Mouse (Mus musculus) stomach, embryonic 15.5 days (tissue): ENCODE measurements at regions not wholly inside any gene's neighbourhood (a gene's known extent, or its start where the extent isn't known, plus 50 kb on each side); places are given as distances from the start of the nearest gene placed in this dataset.

Experiments
- ATAC-seq: fragments of 200-750 bp; cut with Nextera tagmentation; 2 replicates; pipeline ENCODE4 v1.8.0; 2017; ENCODE audit warnings: low read depth, moderate number of reproducible peaks, moderate TSS enrichment; ENCODE audit not compliant: insufficient read depth, low FRiP score
- H3K27ac ChIP-seq: fragments of 300-500 bp; sonication (generic); 2 replicates; pipeline ENCODE4 v1.5.1; 2015; ENCODE audit warnings: mild to moderate bottlenecking, inconsistent platforms
- H3K27me3 ChIP-seq: fragments of 300-500 bp; sonication (generic); replicated peaks from 2 replicates; pipeline ENCODE4 v1.6.1; 2015; ENCODE audit warnings: inconsistent platforms
- H3K36me3 ChIP-seq: fragments of 300-500 bp; sonication (generic); 2 replicates; pipeline ENCODE4 v1.6.1; 2015; ENCODE audit warnings: inconsistent platforms
- H3K4me1 ChIP-seq: fragments of 300-500 bp; sonication (generic); 2 replicates; pipeline ENCODE4 v1.6.1; 2015; ENCODE audit warnings: inconsistent platforms
- H3K4me2 ChIP-seq: fragments of 300-500 bp; sonication (generic); 2 replicates; pipeline ENCODE4 v1.6.1; 2015; ENCODE audit warnings: mild to moderate bottlenecking, inconsistent platforms
- H3K4me3 ChIP-seq: fragments of 300-500 bp; sonication (generic); replicated peaks from 2 replicates; pipeline ENCODE4 v1.5.1; 2015; ENCODE audit warnings: inconsistent platforms
- H3K9ac ChIP-seq: fragments of 300-500 bp; sonication (generic); 2 replicates; pipeline ENCODE4 v1.6.1; 2015; ENCODE audit warnings: inconsistent platforms
- H3K9me3 ChIP-seq: fragments of 300-500 bp; sonication (generic); 2 replicates; pipeline ENCODE4 v1.6.1; 2016; ENCODE audit warnings: inconsistent platforms
- WGBS: fragments of 180-500 bp; shearing (Covaris S2); methylation state at CpG from one replicate; pipeline ENCODE4 v1.1.7; 2015; 5-methylcytosine and 5-hydroxymethylcytosine counted together

- Histone ChIP-seq H3K4me1 (no peaks in the 10 kb centered on the region), H3K4me2 (no peak overlapping the region), H3K36me3 (no peaks in the 10 kb centered on the region), H3K9me3 (no peaks in the 10 kb centered on the region), H3K27ac (no peak overlapping the region), H3K4me3 (no peak overlapping the region), H3K27me3 (no peaks in the 10 kb centered on the region), H3K9ac (no peak overlapping the region)
- no peak for ATAC-seq
- WGBS: 81% methylated on average over 3 of the region's 3 CpGs
Measured at GRCm38 (mm10) chr10:23450647-23450979, 100.0 kb upstream of the Eya4 start.

DNA sequence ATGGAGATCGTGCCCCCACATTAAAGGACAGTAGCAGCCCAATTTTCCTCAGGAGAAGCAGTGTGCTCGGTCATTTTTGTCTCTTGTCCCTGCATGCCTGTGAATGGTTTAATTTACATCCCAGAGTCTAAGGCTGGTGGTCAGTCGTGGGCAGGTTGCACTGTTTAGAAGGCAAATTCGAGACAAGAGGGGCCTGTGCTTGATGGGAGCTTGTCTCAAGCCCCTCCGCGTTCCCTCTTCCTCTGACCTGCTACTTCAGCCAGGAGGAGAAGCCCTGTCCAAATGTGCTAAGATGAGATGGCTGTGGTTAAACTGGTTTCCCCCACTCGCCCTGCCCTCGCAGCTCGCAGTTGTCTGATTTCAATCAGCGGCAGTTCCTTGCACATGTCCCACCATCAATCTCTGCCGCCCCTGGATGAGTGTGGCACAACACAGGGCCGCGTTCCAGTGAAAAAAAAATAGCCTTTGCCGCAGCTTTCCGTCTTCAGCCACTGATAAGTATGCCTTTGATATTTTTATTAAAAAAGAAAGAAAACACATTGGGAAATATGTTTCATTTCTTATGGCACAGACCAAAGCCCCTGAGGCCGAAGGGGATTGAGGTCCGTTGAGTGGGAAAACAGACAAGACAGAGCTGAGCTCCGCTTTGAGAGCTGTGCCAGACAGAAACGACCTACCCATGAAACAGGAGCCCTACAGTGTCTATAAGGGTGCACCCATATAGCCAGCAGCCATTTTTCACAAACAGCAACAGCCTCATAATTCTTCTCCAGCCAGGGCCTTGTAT is 99.5 kb upstream of the Eya4 start:
- WGBS: 54% methylated on average over 19 of the region's 19 CpGs
- ATAC-seq: no peak
- H3K4me2 ChIP-seq: no peak overlapping the region

DNA sequence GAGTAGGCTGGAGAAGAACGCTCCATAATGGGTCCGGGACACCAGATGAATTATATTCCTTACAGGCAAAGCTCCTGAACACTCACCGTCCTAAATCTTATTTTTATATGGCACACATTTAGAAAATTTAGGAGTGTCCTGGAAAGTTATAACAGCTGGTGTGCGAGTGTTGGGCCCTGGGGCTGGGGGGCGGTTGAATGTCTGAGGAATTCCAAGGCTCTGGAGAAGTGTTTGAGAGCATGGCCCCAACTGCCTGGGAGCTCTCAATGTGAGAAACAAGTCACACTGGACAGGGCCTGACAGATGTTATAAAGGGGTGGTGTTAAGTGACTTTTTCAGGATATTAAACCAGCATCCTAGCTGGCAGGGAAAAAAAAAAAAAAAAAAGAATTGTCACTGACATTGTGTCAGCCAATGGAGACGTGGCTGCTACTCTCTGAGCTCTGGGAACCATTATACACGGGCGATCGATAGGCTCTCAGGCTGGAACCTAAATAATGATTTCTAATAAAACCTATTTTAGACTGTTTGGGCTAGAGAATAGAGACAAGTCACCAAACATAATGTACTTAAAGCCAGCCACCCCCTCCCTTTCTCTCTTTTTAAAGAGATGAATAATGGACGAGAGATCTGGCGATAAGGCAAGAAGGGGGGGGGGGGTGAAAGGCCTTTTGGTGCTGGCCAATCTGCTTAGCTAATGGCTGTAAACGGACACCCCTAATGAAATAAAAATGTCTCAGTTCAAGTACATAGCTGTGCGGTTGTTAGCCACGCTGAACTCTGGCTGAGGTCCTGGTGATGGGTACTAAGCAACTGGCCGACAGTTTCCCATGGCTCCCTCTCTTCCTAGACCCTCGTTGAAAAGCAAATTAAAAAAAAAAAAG is 98.6 kb upstream of the Eya4 start:
- H3K36me3 ChIP-seq: no peaks in the 10 kb centered on the region
- WGBS: 57% methylated on average over 16 of the region's 16 CpGs
- H3K27ac ChIP-seq: no peak overlapping the region
- H3K4me3 ChIP-seq: no peak overlapping the region
- no peak overlapping the region for H3K9ac ChIP-seq
- no peak overlapping the region for H3K4me2 ChIP-seq
- H3K27me3 ChIP-seq: no peaks in the 10 kb centered on the region
- H3K9me3 ChIP-seq: no peaks in the 10 kb centered on the region
- no peak for ATAC-seq
- no peaks in the 10 kb centered on the region for H3K4me1 ChIP-seq

More for the DNA sequence above, 99.5 kb upstream of the Eya4 start:
- Histone ChIP-seq H3K9ac (no peak overlapping the region), H3K27ac (no peak overlapping the region), H3K36me3 (no peaks in the 10 kb centered on the region), H3K4me3 (no peak overlapping the region), H3K9me3 (no peaks in the 10 kb centered on the region), H3K4me1 (no peaks in the 10 kb centered on the region), H3K27me3 (no peaks in the 10 kb centered on the region)

DNA sequence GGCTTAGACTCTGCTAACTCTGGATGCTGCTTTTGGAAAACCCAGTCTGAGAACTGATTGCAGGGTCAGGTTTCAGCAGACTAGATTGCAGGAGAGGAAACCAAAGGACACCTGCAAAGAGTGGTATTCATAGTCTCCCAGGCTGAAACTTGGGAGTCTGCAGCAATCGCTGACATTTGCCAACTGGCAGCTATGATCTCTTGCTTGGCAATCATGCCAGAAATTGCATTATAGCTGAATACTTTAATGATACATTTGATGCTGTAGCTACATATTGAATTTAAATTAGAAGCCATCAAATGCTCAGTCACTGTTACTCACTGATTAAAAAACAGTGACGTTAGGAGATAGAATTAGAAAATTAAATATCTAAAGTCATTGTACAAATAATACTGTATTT is 79.8 kb upstream of the Eya4 start:
- Histone ChIP-seq H3K9ac (no peak overlapping the region), H3K27ac (no peak overlapping the region), H3K4me1 (no peaks in the 10 kb centered on the region), H3K4me2 (no peak overlapping the region), H3K4me3 (no peak overlapping the region), H3K36me3 (no peaks in the 10 kb centered on the region), H3K9me3 (no peaks in the 10 kb centered on the region), H3K27me3 (no peaks in the 10 kb centered on the region)
- WGBS: 66% methylated on average over 2 of the region's 2 CpGs
- ATAC-seq: no peak

DNA sequence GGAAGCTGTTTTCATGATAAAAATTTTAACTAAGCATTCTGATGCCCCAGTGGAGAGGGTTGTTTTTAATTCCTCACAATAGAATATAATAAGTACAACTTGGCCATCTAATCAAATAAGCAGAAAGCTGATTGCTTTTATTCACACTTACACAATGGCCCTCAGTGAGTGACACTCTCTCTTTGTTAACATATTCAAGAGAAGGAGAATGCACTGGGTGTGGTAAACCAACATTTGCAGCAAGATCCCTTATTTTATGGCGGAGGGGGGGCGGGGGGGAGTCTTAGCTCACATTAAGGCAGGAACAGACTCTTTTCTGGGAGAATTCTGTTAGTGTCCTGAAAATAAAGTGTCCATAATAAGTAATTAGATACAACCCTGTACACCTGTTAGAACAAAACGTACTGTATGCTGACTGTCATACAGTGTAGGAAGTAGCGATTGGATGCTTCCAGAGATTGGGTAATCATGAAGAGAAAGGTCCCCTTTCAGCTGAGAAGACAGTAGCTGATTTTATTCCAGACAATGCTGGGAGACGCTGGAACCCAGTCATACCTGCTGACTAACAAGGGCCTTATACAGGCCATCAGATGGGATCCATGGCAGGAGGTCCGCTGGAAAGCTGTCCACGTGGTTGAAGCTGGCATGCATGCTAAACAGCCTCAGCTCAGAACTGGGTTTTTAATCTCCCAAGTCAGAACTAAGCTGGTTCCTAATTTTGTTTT is 63.4 kb upstream of the Eya4 start:
- no peak for ATAC-seq
- Histone ChIP-seq H3K9ac (no peak overlapping the region), H3K36me3 (no peaks in the 10 kb centered on the region), H3K27me3 (no peaks in the 10 kb centered on the region), H3K4me2 (no peak overlapping the region), H3K4me3 (no peak overlapping the region), H3K4me1 (no peaks in the 10 kb centered on the region), H3K9me3 (no peaks in the 10 kb centered on the region), H3K27ac (no peak overlapping the region)
- WGBS: 76% methylated on average over 7 of the region's 7 CpGs

- H3K4me2 ChIP-seq: no peak overlapping the region
- ATAC-seq: no peak
- H3K27me3 ChIP-seq: no peaks in the 10 kb centered on the region
- no peak overlapping the region for H3K9ac ChIP-seq
- no peak overlapping the region for H3K27ac ChIP-seq
- no peak overlapping the region for H3K4me3 ChIP-seq
- H3K36me3 ChIP-seq: no peaks in the 10 kb centered on the region
- 51% methylated on average over 4 of the region's 4 CpGs for WGBS
- H3K9me3 ChIP-seq: no peaks in the 10 kb centered on the region
- no peaks in the 10 kb centered on the region for H3K4me1 ChIP-seq
Measured at GRCm38 (mm10) chr10:23403351-23403938, 52.9 kb upstream of the Eya4 start.
